Mouse (Mus musculus): Measurements from ENCODE around the gene B4galt1.

The B4galt1 gene

DNA sequence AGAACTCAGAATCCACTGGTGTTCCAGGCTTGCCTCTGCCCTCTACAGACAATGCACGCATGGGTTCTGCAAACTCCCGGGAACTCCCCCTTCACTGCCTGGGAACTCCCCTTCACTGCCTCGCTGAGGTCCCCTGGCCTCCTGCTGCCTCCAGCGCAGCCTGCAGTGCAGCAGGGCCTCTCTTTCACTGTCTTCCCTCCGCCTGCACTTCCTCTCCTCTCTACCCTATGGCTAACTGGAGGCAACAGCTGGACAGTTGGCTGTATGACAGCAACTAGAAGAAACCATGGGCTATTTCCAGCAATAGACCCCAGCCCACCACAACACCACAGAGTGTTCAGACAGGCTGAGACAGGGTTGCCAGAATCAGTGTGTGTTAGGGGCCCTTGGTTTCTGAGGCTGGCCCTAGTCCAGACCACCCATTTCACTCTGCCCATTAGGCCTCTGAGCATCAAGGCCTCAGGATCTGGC is 9.5 kb downstream of the B4galt1 start:
- no peak for DNase-seq (ENCODE audit: low read depth, low spot score)

DNA sequence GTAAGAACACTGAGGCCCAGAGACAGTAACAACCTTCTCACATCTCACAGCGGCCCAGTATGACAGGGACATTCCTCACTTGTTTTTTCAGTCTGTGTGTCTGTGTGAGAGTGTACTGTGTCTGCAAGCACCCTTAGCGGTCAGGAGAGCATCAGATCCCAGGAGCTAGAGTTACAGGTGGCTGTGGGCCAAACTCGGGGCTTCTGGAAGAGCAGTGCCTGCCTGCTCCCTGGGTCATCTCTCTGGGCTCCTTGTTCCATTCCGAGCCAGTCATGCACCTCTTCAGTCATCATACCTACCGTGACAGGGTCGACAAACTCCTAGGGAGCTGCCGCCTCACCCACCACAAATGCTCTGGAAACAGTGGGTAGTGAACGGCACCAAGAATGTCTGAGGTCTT is 10.1 kb downstream of the B4galt1 start:
- no peak for DNase-seq (ENCODE audit: low read depth, low spot score)

DNA sequence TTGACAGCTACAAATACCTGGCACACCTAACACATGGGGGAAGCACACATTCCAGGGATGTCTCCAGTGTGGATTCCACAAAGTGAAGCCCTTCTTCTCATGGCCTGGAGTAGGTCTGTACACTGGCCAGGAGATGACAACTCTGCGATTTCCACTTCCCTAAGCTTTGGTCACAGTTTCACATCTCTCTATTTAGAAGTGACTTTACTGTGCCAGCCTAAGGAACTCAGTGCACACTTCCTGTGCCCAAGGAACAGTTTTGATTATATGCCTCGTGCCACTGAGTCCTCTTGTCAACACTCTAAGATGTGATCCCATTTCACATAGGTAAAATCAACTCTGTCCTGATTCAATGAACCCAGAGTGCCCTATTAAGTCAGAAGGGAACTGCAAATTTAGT is 13.4 kb downstream of the B4galt1 start:
- DNase-seq (ENCODE audit: low read depth, low spot score): no peak

DNA sequence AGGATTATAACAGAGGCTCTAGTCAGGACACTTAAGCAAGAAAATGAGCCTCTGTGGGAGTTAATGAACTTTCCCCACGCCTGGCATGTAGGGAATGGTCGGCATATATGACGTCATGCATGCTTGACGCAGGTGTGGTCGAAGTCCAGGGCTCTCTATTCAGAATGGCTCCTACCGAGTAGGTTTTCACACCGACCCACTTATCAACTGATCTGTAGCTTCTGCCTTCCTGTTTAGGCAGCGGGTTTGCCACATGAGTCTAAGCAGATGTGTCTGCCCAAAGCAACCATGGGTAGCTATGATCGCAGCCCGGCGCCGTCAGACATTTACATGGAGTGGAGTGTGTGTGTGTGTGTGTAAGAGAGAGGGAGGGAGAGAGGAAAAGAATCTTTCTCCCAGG is 14.6 kb downstream of the B4galt1 start:
- no peak for DNase-seq (ENCODE audit: low read depth, low spot score)

DNA sequence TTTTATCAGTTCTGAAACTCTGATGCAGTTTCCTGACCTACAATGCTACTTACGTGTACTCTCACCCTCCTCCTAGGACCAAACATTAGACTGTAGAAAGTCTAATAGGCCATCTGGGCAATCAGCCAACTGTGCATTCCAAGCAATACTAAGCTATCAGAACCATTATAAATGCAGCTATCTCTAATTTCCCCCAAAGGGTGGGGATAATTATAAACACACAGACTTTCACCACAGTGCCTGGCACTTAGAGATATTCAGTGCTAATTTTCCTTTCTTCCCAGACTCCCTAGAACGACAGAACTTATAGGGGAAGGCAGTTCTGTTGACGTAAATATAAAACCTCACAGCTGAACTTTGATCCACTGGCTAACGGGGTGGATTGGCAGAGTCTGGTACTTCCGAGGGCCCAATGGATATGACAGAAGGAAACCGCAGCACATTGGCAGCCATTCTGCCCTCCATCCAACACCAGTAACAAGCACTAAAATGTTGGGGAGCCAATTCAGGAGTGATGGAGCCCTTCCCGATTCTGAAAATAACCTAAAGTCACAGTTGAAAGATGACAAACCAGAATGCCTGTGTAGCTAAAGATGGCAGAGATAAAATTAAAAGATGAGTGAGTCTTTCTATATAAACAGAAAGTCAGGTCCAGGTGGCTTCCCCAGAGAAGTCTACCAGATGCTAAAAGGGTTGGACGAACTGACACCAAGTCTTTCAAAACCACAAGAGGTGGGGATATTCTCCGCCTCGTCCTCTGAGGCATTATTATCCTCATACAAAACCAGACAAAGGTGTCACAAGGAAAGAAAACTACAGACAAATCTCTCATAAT is 16.1 kb downstream of the B4galt1 start:
- DNase-seq (ENCODE audit: low read depth, low spot score): no peak

DNA sequence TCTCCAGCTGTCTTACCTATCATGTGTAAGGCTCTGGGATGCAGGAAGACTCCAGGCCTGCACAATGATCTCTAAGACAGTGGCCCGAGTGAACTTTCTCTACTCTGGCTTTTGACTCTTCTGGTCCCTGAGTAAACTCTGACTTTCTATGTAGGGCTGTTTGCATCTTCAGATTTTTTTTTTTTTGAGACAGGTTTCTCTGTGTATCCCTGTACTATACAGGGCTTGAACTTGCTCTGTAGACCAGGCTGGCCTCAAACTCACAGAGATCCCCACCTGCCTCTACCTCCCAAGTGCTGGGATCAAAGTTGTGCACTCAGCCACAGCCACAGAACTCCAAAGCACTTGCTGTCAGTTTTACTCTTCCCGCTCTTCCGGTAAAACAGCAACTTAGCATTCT is 16.8 kb downstream of the B4galt1 start:
- DNase-seq (ENCODE audit: low read depth, low spot score): no peak

DNA sequence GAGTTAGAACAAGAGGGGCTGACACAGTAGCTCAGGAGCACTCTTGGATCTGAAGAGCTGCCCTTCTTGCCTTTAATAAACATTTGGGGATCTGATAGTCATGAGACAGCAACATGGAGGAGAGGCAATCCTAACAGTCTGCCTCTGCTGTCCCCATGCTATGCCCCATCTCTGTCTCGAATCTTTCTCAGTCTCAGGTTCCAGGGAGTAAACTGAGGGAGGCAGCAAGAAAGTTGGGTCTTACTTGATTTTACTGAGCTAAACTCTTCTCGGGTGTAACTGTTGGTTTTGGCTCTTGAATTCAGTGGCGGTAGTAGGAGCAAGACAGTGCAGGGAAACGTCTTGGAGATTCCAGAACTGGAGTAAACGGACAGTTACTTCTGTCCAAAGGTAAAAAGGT is 18.9 kb downstream of the B4galt1 start:
- no peak for DNase-seq (ENCODE audit: low read depth, low spot score)

DNA sequence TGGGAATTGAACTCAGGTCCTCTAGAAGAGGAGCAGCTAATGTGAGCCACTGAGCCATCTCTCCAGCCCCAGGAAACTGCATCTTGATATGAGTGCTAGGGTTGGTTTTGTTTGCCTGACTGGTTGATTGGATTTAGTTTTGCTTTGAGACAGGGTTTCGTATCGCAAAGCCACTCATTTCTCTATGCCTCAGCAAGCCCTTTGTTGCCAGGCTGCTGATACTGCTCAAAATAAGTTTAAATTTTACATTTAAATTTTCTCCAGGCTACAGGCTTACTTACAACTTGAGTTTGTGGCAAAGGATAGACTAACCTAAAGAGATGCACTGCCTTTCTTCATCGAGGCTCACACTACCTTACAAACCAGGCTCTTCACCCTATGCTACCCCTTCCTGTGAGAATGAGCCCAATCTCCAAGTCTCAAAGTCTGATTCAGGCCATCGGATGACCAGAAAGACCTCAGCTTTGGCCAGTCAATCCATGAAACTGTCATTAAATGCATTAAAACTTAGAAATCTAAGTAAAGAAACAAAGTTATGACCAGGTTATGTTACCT is 19.5 kb downstream of the B4galt1 start:
- no peak for DNase-seq (ENCODE audit: low read depth, low spot score)

DNA sequence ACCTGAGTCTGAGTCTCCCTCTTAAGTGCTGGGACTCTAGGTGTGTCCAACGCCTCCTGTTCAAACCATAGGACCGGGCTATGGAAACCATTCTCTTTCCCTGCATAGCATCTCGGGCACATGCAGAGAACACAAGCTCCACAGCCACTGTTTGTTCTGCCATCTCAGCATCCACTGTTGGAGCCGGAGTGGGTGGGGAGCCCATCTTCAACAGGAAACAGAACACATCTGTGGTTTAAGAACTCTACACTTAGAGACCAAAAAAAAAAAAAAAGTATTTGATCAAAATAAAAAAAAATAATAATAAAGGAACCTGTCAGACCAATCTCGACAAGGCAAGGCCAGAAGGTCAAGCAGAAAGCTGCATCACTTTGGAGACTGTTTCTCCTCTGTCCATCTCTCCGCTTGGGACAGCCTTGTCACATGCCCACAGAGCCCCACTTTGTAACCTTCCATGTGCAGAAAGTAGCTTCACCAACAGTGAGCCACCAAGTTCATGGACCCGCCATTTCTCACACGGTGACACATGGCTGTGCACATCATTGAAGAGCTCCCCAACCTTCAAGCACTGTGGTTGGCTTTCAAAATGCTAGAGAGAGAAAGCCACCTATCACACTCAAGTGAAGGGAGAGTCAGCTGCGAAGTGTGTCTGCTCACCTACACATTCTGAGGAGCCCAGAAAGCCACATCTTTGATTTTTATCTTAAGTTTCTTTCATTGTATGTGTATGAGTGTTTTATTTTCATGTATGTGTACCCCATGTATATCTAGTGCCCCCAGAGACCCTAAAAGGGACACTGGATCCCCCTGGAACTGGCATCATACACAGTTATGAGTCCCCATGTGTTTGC is 20.2 kb downstream of the B4galt1 start:
- no peak for DNase-seq (ENCODE audit: low read depth, low spot score)

DNA sequence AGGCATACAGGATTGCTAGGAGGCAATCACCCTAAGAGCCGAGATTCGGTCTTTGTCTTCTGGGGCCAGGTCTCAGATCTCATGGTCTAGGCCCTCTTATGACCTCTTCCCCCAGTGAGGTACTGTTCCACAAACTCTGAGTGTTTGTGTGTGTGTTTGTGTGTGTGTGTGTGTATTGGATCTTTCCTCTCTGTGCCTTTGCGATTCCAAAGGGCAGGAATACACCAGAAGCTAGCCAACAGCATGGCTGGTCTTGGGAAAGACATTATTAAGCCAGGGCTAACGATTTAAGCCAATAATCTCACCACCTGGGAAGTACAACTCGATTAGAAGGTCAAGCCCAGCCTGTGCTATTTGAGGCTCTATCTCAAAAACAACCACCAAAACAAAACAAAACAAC is 23.3 kb downstream of the B4galt1 start:
- DNase-seq (ENCODE audit: low read depth, low spot score): no peak

DNA sequence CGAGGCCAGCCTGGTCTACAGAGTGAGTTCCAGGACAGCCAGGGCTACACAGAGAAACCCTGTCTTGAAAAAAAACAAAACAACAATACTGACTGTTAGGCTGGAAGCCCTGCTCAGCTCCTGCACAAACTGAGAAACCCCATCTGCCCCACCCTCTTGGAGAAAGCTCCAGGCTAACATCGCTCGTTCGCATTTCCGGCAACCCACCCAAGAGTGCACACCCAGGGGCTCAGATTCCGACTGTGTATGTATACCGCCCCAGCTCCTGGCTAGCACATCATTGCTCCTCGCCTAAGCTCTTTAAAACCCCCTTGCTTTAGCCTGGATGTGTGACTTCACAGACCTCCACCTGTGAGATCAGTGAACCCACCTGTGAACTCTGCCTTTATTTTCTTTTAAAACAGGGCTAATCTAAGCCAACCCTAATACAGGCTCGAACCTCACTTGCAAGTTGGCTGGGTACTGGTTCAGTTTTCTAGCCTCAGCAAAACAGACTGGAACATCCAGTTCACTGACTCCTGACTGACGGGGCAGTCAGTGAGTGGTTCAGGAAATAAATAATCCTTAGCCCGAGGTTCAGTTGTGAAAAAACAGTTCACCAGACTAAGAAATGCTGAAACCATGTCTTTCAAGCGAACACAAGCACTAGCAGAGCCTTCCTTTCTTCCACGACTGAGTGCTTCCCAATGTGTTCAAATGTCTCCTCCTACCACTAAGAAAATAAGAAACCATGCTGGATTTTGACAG is 24.0 kb downstream of the B4galt1 start:
- DNase-seq (ENCODE audit: low read depth, low spot score): no peak

DNA sequence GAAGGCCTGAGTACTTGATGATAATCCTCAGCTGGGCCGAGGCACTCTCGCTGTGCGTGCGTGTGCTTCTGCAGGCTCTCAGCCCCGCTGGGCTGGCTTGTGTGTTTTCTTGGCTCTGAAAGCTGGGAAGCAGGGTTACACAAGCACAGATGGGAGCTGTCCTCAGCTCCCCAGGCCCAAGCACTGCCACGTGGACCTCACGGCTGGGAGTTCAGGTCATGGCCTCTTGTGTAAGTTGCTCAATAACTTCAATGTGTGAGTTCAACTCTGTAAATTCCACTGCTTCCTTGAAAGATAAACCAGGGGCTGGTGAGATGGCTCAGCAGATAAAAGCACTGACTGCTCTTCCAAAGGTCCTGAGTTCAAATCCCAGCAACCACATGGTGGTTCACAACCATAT is 24.9 kb downstream of the B4galt1 start:
- DNase-seq (ENCODE audit: low read depth, low spot score): no peak

DNA sequence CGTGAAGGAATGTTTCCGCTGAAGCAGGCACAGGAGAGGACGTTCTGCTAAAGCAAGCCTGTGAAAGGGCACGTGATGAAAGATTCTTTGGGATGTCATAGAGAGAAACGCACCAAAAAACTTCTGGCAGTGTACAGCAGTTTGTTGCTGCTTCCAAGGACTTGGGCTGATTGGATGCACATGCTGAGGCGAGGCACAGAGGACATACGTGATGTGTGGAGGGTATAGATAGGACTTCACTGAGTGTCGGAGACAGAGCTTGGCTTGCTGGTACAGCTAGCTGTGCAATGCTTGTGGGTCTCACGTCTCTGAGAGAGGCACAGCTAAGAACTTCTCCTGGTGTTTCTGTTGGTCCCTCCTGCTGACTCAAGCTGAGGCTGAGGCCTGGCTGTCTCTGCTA is 25.9 kb downstream of the B4galt1 start:
- no peak for DNase-seq (ENCODE audit: low read depth, low spot score)

DNA sequence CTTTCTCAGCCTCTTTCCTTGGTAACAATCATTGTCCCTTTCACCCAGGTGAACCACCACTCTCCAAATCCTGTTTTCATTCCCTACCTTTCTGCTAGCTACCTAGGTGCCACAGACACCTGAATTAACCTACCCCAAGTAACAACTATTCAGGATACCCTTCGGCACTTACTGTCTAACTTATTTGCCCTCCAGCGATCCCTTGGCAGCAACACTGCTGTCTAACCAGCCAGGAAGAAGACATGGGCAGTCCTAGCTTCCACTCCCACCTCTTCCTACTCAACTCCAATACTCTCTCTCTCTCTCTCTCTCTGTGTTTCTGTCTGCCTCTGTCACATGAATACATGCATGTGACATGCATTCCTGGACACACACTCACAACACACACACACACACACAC is 27.0 kb downstream of the B4galt1 start:
- DNase-seq (ENCODE audit: low read depth, low spot score): no peak

DNA sequence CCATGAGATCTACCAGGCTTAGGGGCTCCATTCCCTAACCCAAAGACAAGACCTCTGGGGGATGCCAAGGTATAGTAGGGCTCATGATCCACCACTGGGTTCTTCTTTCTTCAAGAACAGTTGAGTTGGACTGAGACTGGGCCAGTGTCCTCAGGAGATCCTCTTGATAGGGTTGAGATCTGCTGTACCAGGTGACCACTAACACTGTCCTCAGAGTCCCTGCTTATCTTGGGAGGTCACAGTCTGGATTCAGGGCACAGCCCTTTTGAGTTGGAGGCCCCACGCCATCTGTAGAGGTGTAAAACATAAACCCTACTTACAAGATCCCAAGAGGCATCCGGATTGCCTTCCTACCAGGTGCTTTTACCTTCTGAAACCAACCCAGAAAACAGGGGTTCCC is 27.8 kb downstream of the B4galt1 start:
- DNase-seq (ENCODE audit: low read depth, low spot score): no peak

DNA sequence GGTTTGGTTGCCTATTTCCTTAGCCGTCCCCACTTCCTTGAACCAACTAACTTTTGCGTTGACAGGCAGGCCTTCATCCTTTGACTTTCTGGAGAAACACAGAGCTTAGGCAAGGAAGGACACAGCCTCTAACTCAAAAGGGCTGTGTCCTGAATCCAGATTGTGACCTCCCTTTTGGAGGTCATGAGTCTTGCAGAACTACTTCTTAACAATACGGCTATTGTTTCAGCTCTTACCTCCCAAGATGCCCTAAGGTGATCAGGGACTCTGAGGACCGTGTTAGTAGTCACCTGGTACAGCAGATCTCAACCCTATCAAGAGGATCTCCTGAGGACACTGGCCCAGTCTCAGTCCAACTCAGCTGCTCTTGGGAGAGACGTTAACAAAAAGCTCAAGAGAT is 28.7 kb downstream of the B4galt1 start:
- DNase-seq (ENCODE audit: low read depth, low spot score): no peak

DNA sequence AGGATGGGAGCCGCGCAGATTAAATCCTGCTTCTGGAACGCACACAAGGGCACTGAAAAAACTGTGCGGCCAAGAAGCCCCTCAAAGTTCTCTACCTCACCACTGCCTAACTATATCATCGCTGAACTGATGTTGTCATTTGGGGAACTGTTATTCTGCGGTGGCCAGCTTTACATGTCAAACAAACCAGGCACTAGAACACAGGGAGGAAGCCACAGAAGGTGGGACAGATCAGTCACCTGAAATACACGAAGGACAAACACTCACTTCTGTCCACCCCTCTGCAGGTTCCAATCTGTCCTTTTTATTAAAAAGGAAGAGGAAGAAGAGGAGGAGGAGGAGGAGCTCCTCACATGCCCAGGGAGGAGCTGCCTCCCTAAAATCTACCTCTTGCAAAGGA is 29.3 kb downstream of the B4galt1 start:
- no peak for DNase-seq (ENCODE audit: low read depth, low spot score)

DNA sequence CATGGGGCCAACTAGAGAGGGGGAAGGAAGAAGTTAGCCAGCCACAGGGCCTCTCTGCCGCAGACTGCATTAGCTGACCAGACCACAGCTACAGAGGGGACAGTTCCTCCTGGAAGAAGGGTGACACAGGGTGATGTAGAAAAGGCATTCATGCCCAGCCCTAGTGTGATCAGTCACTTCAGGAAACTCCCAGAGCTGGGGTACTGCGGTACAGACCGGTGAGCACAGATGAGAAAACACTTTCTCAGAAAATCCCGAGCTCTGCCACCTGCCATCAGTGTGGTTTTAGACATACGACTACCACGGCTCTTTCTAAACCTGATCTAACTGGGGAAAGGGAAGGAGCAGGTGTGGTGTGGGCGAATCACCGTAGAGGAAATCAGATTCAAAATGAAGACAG is 30.1 kb downstream of the B4galt1 start:
- DNase-seq (ENCODE audit: low read depth, low spot score): no peak

DNA sequence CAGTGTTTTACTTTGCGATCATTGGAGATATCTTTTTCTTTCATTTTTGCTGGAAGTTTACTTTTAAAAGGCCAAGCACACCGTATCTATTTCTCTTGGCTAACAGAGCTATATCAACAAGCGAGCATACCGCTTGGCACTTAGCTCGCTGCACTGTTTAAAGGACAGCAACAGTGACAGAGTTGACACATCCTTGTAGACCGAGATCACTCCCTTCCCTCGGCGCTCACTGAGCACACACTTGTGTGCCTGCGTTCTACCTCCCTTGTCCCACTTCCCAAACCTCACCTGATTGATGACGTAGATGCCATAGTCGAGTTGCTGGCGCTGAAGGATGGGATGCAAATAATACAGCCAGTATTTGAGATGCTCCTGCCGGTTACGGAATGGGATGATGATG is 30.7 kb downstream of the B4galt1 start:
- no peak for DNase-seq (ENCODE audit: low read depth, low spot score)

DNA sequence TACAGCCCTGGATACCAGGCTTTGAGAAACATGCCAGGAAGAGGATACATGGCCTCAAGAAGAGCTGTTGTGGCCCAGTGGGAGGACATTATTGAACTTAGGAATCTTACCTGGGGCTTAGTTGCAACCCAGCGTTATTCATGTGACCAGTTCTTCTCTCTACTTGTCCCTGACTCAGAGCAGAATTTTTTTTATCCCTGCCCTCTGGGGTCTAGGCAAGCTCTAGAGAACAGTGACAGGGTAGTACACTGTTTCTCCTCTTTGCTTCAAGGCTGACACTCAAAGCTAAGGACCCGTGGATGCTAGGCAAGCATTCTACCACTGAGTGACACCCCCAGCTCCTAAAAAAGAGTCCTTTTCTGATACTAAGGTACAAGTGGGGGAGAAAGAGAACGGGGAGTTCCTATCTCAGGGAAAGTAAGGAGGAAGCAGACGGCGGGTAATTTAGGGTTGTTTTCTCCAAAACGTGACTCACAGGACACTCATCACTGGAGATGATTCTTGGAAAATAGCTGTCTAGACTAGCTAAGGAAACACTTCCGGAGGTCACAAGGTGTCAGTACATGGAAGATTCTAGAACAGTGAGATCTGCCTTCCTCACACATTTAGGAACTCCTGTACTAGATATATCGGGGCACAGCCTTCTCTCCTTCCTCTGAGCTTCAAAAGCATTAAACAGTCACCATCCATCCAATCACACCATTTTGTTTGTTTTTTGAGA is 32.3 kb downstream of the B4galt1 start:
- no peak for DNase-seq (ENCODE audit: low read depth, low spot score)

DNA sequence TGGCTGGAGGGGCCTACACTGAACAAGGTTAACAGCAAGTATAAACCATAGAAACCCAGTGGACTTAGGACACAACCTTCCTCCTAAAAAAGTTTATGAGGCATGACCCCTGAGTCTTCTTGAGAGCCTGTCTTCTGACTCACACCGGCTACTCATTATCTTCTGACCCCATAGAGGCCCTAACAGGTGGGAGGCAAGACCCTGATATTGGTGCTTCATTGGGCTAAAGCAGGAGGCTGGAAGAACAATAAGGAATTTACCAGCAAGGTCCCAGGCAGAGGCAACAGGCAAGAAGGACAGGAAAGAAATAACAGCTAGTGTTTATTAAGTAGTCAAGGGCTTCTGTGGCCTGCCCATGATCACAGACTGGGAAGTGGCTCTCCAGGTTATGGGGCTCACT is 32.9 kb downstream of the B4galt1 start:
- DNase-seq (ENCODE audit: low read depth, low spot score): no peak

Data from WW6 (cell line).